Mouse (Mus musculus) forebrain, embryonic 10.5 days (tissue): ENCODE results near the gene Gpx1. TPM values are rescaled to one million over a fixed set of nuclear protein-coding genes. Genes with fewer than 3 reads are reported as not detected.
"Not testable (repeated sequence)": the region's sequence is repeated elsewhere in the genome, so short reads cannot be mapped to it uniquely, and the experiment has no call there.

ENCODE experiments used
- DNase-seq: peaks from one replicate; pipeline ENCODE4 v3.0.0-alpha.2; 2017; ENCODE audit warnings: low spot score; ENCODE audit errors: extremely low spot score
- H3K27ac ChIP-seq: fragments of 300-500 bp; sonication (generic); 2 replicates; pipeline ENCODE4 v1.5.1; 2016; ENCODE audit warnings: mild to moderate bottlenecking
- H3K27me3 ChIP-seq: fragments of 300-500 bp; sonication (generic); 2 replicates; pipeline ENCODE4 v1.6.1; 2016; ENCODE audit warnings: mild to moderate bottlenecking; ENCODE audit not compliant: poor library complexity, severe bottlenecking
- H3K36me3 ChIP-seq: fragments of 300-500 bp; sonication (generic); replicated peaks from 2 replicates; pipeline ENCODE4 v1.6.1; 2016; ENCODE audit warnings: mild to moderate bottlenecking, moderate library complexity
- H3K4me1 ChIP-seq: fragments of 300-500 bp; sonication (generic); 2 replicates; pipeline ENCODE4 v1.6.1; 2016
- H3K4me3 ChIP-seq: fragments of 300-500 bp; sonication (generic); 2 replicates; pipeline ENCODE4 v1.5.1; 2016; ENCODE audit warnings: mild to moderate bottlenecking, moderate library complexity
- H3K9me3 ChIP-seq: fragments of 300-500 bp; sonication (generic); 2 replicates; pipeline ENCODE4 v1.6.1; 2016; ENCODE audit warnings: mild to moderate bottlenecking, moderate library complexity
- whole genome bisulfite sequencing: fragments of 180-500 bp; shearing (Covaris S2); methylation state at CpG from one replicate; pipeline ENCODE4 v1.1.7; 2016; 5-methylcytosine and 5-hydroxymethylcytosine counted together
- polyA plus RNA-seq: library from polyadenylated mRNA; unstranded; fragments of >200 nt; fragmentation: Nextera tagmentation; extraction: Ambion mirVana; gene quantifications from 2 replicates; pipeline ENCODE4 v1.2.1, GENCODE M21; 2016

Gpx1 gene
- polyA plus RNA-seq, 1 experiment from 2014 or later, result 868 TPM

- 31% methylated on average over 12 of the region's 12 CpGs for WGBS
- DNase-seq, result no peak
- H3K27me3 ChIP-seq, result no peaks in the 10 kb centered on the region
Observed at GRCm38 (mm10) chr9:108307021-108307807, 31.5 kb upstream of the Gpx1 start.

GRCm38 (mm10) chr9:108308141-108308540 is 30.6 kb upstream of the Gpx1 start:
- no peak for DNase-seq
- Histone ChIP-seq H3K9me3 (no peaks in the 10 kb centered on the region), H3K27ac (no peak overlapping the region), H3K36me3 (peaks cover 18% of the 10 kb centered on the region), H3K27me3 (no peaks in the 10 kb centered on the region), H3K4me1 (peaks cover 38% of the 10 kb centered on the region), H3K4me3 (peak overlapping the region; percentile 66)
- 87% methylated on average over 2 of the region's 2 CpGs for whole genome bisulfite sequencing

More at GRCm38 (mm10) chr9:108307021-108307807, 31.5 kb upstream of the Gpx1 start:
- Histone ChIP-seq H3K4me3 (peak overlapping the region; percentile 66), H3K27ac (peak overlapping the region; percentile 97), H3K9me3 (no peaks in the 10 kb centered on the region), H3K36me3 (peaks cover 27% of the 10 kb centered on the region), H3K4me1 (peaks cover 38% of the 10 kb centered on the region)

GRCm38 (mm10) chr9:108317572-108317971 is 21.1 kb upstream of the Gpx1 start:
- Histone ChIP-seq H3K4me3 (no peak overlapping the region), H3K4me1 (no peaks in the 10 kb centered on the region), H3K9me3 (no peaks in the 10 kb centered on the region), H3K36me3 (peaks cover 85% of the 10 kb centered on the region), H3K27me3 (no peaks in the 10 kb centered on the region), H3K27ac (no peak overlapping the region)
- no peak for DNase-seq
- WGBS, result 90% methylated on average over 3 of the region's 3 CpGs

GRCm38 (mm10) chr9:108318462-108318861 is 20.2 kb upstream of the Gpx1 start:
- no peaks in the 10 kb centered on the region for H3K4me1 ChIP-seq
- no peak for DNase-seq
- peaks cover 93% of the 10 kb centered on the region for H3K36me3 ChIP-seq
- no peak overlapping the region for H3K27ac ChIP-seq
- no peak overlapping the region for H3K4me3 ChIP-seq
- H3K9me3 ChIP-seq, result no peaks in the 10 kb centered on the region
- 90% methylated on average over 2 of the region's 2 CpGs for WGBS
- no peaks in the 10 kb centered on the region for H3K27me3 ChIP-seq

GRCm38 (mm10) chr9:108322054-108322453 is 16.6 kb upstream of the Gpx1 start:
- H3K27me3 ChIP-seq, H3K4me1 ChIP-seq, H3K9me3 ChIP-seq, DNase-seq, H3K4me3 ChIP-seq, H3K27ac ChIP-seq: not testable (repeated sequence)
- peaks cover 90% of the 10 kb centered on the region for H3K36me3 ChIP-seq
- 92% methylated on average over 7 of the region's 7 CpGs for WGBS

- WGBS, result 94% methylated on average over 1 of the region's 1 CpGs
Observed at GRCm38 (mm10) chr9:108324784-108325183, 13.9 kb upstream of the Gpx1 start.

GRCm38 (mm10) chr9:108325811-108326210 is 12.9 kb upstream of the Gpx1 start:
- no peaks in the 10 kb centered on the region for H3K27me3 ChIP-seq
- WGBS, result 95% methylated on average over 2 of the region's 2 CpGs
- H3K9me3 ChIP-seq, result no peaks in the 10 kb centered on the region
- no peak for DNase-seq
- H3K4me3 ChIP-seq, result no peak overlapping the region
- no peaks in the 10 kb centered on the region for H3K4me1 ChIP-seq
- H3K27ac ChIP-seq, result no peak overlapping the region
- peaks cover 93% of the 10 kb centered on the region for H3K36me3 ChIP-seq

More at GRCm38 (mm10) chr9:108324784-108325183, 13.9 kb upstream of the Gpx1 start:
- no peak for DNase-seq
- H3K4me3 ChIP-seq, result no peak overlapping the region
- no peaks in the 10 kb centered on the region for H3K4me1 ChIP-seq
- peaks cover 93% of the 10 kb centered on the region for H3K36me3 ChIP-seq
- no peak overlapping the region for H3K27ac ChIP-seq
- H3K27me3 ChIP-seq, result no peaks in the 10 kb centered on the region
- H3K9me3 ChIP-seq, result no peaks in the 10 kb centered on the region

- H3K27ac ChIP-seq, result peak overlapping the region; percentile 92
Observed at GRCm38 (mm10) chr9:108337848-108338550, 704 bp upstream of the Gpx1 start.

GRCm38 (mm10) chr9:108338551-108338885 is 185 bp upstream of the Gpx1 start:
- Histone ChIP-seq H3K27ac (peak overlapping the region; percentile 92), H3K27me3 (no peaks in the 10 kb centered on the region), H3K4me3 (peak overlapping the region; percentile 68), H3K4me1 (peaks cover 41% of the 10 kb centered on the region), H3K9me3 (no peaks in the 10 kb centered on the region), H3K36me3 (peaks cover 62% of the 10 kb centered on the region)
- 32% methylated on average over 6 of the region's 6 CpGs for WGBS
- DNase-seq, result no peak

More at GRCm38 (mm10) chr9:108337848-108338550, 704 bp upstream of the Gpx1 start:
- Histone ChIP-seq H3K4me1 (peaks cover 41% of the 10 kb centered on the region), H3K4me3 (peak overlapping the region; percentile 68), H3K9me3 (no peaks in the 10 kb centered on the region), H3K27me3 (no peaks in the 10 kb centered on the region), H3K36me3 (peaks cover 66% of the 10 kb centered on the region)
- DNase-seq, result no peak
- 70% methylated on average over 10 of the region's 10 CpGs for WGBS

- DNase-seq, result no peak
- H3K4me3 ChIP-seq, result peak overlapping the region; percentile 68
- H3K36me3 ChIP-seq, result peaks cover 48% of the 10 kb centered on the region
- 18% methylated on average over 20 of the region's 20 CpGs for WGBS
- H3K27me3 ChIP-seq, result no peaks in the 10 kb centered on the region
- H3K9me3 ChIP-seq, result no peaks in the 10 kb centered on the region
- H3K27ac ChIP-seq, result peak overlapping the region; percentile 92
- peaks cover 41% of the 10 kb centered on the region for H3K4me1 ChIP-seq
Observed at GRCm38 (mm10) chr9:108339886-108340257, 1.2 kb downstream of the Gpx1 start.

- DNase-seq, result no peak
- peaks cover 41% of the 10 kb centered on the region for H3K4me1 ChIP-seq
Observed at GRCm38 (mm10) chr9:108340258-108341138, 1.8 kb downstream of the Gpx1 start.

GRCm38 (mm10) chr9:108341139-108341475 is 2.4 kb downstream of the Gpx1 start:
- DNase-seq, result no peak
- H3K9me3 ChIP-seq, result no peaks in the 10 kb centered on the region
- H3K27ac ChIP-seq, result peak overlapping the region; percentile 36; the same call in 1 of the 2 replicates
- peaks cover 41% of the 10 kb centered on the region for H3K4me1 ChIP-seq
- H3K36me3 ChIP-seq, result peaks cover 36% of the 10 kb centered on the region
- H3K4me3 ChIP-seq, result no peak overlapping the region
- 91% methylated on average over 5 of the region's 5 CpGs for WGBS
- H3K27me3 ChIP-seq, result no peaks in the 10 kb centered on the region

More at GRCm38 (mm10) chr9:108340258-108341138, 1.8 kb downstream of the Gpx1 start:
- Histone ChIP-seq H3K27me3 (no peaks in the 10 kb centered on the region), H3K27ac (peak overlapping the region; percentile 92), H3K9me3 (no peaks in the 10 kb centered on the region), H3K36me3 (peaks cover 42% of the 10 kb centered on the region), H3K4me3 (peak overlapping the region; percentile 68)
- 74% methylated on average over 10 of the region's 10 CpGs for WGBS
